Mouse (Mus musculus): ENCODE measurements at regions not wholly inside any gene's neighbourhood (a gene's known extent, or its start where the extent isn't known, plus 50 kb on each side); places are given as distances from the start of the nearest gene placed in this dataset.
"Not testable (repeated sequence)": the region's sequence is repeated elsewhere in the genome, so short reads cannot be mapped to it uniquely, and the experiment has no call there.

DNA sequence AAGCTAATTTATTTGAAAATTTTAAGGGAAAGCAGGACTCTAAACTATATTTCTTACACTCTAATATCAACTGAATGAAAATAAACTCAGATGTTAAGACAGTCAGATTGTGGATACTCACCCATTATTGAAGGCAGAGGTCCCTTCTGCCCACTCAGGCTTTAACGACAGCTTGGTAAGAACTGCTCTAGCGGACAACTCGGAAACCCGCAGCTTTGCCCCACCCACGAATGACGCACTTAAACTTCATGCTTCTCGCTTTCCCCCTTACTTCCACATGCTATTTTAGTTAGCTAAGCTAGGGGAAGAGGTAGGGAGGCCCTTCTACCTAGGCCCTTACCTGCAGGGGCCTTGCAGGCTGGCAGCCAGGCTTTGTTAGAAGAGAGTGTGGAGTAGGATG lies 50.8 kb upstream of the Elmo1 start:
- no peak overlapping the region for H3K27ac ChIP-seq (ENCODE audit: insufficient read depth, low read depth, low read length)
- H3K4me3 ChIP-seq (ENCODE audit: insufficient read depth, low read length) = no peak overlapping the region
- TF ChIP-seq POLR2A (IDR thresholded peaks at IDR 0.05; ENCODE audit: borderline replicate concordance, low read depth, low read length) = no peak
- TF ChIP-seq CTCF (IDR thresholded peaks at IDR 0.05; ENCODE audit: low read depth, low read length) = no peak
- peaks cover 6% of the 10 kb centered on the region for H3K4me1 ChIP-seq (ENCODE audit: control insufficient read depth, insufficient read depth, low read length)

DNA sequence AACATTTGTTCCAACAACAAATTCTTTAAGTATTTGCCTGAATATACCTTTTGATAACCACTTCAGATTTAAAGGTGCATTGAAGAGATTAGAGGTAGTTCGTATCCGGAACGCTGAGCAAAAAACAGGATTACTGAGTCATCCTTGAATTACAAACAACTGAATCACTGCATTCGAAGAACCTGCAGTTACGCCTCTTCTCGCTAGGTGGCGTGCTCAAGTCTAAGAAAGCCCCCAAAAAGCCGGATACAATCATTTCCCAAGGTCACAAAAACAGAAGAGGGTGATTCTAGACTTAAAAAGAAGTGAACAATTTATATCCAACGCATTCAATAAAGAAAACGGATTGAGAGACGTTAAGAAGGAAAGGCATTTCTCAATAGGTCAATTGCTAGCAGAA lies 51.9 kb upstream of the Elmo1 start:
- Histone ChIP-seq H3K4me1 (ENCODE audit: control insufficient read depth, insufficient read depth, low read length) (peaks cover 5% of the 10 kb centered on the region), H3K4me3 (ENCODE audit: insufficient read depth, low read length) (no peak overlapping the region)
- TF ChIP-seq POLR2A (IDR thresholded peaks at IDR 0.05; ENCODE audit: borderline replicate concordance, low read depth, low read length) (no peak), CTCF (IDR thresholded peaks at IDR 0.05; ENCODE audit: low read depth, low read length) (no peak)

DNA sequence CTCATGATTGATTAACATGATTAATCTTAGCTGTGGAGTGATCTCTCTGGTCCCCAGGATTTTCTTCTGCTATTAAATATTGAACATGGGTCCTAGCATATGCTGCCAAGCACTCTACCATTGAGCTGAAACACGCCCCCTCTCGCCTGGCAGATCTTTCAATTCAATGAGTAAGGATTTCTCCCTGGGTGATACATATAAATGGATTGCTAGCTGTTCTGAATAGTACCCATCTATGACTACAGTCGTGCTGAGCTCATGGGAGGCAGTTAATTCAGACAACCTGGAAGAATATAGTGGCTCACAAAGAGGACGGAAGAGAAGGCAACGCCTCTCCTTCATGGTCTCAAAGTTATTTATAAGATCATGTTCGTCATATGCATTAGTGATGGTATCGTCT lies 53.0 kb upstream of the Elmo1 start:
- TF ChIP-seq CTCF (IDR thresholded peaks at IDR 0.05; ENCODE audit: low read depth, low read length) (no peak), POLR2A (IDR thresholded peaks at IDR 0.05; ENCODE audit: borderline replicate concordance, low read depth, low read length) (no peak)
- no peak overlapping the region for H3K27ac ChIP-seq (ENCODE audit: insufficient read depth, low read depth, low read length)
- no peak overlapping the region for H3K4me3 ChIP-seq (ENCODE audit: insufficient read depth, low read length)
- peaks cover 3% of the 10 kb centered on the region for H3K4me1 ChIP-seq (ENCODE audit: control insufficient read depth, insufficient read depth, low read length)

More for the DNA sequence above, 51.9 kb upstream of the Elmo1 start:
- no peak overlapping the region for H3K27ac ChIP-seq (ENCODE audit: insufficient read depth, low read depth, low read length)

DNA sequence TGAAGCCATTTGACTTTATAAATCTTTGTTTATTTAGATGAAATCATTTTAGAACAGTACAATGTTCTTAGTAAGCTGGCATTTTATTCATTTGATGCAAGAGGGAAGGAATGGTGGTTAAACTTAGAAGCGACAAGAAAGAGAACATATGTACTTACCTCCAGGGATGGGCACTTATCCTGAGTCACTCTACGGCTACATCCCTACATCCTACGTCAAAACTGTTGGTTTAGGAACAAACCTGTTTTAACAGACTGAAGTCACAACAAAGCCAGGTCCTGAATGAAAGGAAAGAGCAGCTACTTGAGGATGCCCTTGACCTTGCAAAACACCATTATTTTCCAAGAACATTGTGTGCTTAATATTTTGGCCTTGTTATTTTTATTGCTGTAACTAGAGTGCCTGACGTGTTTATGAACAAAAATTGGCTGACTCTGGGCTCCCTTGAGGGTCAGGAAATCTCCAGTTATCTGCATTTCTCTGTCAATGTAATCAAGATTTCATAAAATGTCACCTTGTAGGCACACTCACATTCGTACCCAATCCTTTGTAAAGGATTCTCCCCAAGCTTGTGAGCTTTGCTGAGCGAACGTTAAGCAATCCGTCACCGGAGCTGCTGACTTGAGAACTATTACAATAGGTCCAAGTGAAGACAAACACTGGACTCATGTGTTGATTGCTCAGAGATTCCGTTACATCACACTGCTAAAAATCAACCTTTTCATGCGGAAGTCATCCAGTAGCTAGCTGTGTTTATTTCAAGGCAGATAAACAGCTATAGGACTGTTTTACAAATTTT lies 56.3 kb upstream of the Elmo1 start:
- H3K4me1 ChIP-seq (ENCODE audit: control insufficient read depth, insufficient read depth, low read length) = peaks cover 3% of the 10 kb centered on the region
- no peak overlapping the region for H3K27ac ChIP-seq (ENCODE audit: insufficient read depth, low read depth, low read length)
- no peak overlapping the region for H3K4me3 ChIP-seq (ENCODE audit: insufficient read depth, low read length)
- TF ChIP-seq POLR2A (IDR thresholded peaks at IDR 0.05; ENCODE audit: borderline replicate concordance, low read depth, low read length) (no peak), CTCF (IDR thresholded peaks at IDR 0.05; ENCODE audit: low read depth, low read length) (no peak)

DNA sequence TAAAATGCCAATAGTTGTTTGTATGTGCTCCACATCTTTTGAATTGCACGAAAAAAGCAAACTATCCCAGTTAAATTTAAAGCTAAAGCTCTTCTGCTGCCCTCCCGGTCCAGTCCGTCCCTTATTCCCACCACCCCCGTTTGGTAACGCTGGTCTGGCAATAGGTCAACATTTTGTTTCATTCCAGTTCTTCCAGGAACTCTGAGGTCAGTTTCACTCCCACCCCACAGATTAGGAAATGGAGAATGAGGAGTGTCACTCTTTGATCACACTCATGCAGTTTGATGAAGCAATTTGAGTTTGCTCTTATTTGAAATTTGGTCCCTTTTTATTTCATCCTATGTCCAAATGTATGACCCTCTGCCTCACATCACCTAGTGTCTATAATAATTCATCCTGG lies 58.7 kb upstream of the Elmo1 start:
- TF ChIP-seq POLR2A (IDR thresholded peaks at IDR 0.05; ENCODE audit: borderline replicate concordance, low read depth, low read length) (no peak), CTCF (IDR thresholded peaks at IDR 0.05; ENCODE audit: low read depth, low read length) (no peak)
- no peak overlapping the region for H3K27ac ChIP-seq (ENCODE audit: insufficient read depth, low read depth, low read length)
- H3K4me1 ChIP-seq (ENCODE audit: control insufficient read depth, insufficient read depth, low read length) = no peaks in the 10 kb centered on the region
- H3K4me3 ChIP-seq (ENCODE audit: insufficient read depth, low read length) = no peak overlapping the region

DNA sequence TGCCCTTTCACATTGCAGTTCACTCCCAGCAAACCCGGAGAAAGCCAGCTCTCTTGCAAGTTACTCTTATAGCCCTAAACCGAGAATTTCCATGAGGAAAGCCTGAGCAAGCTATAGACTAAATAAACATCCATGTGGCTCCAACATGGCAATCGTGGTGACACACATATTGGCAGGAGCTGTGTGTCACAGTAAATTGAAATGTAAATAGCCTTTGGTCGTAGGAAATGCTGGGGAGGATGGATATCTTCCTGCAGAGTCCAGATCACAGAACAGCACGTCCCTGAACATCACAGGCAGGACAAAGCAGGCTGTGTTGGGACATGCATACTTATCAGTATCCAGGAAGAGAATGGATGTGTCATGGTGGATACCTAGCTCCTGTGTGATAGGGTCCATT lies 59.3 kb upstream of the Elmo1 start:
- TF ChIP-seq POLR2A (IDR thresholded peaks at IDR 0.05; ENCODE audit: borderline replicate concordance, low read depth, low read length) (no peak), CTCF (IDR thresholded peaks at IDR 0.05; ENCODE audit: low read depth, low read length) (no peak)
- H3K4me3 ChIP-seq (ENCODE audit: insufficient read depth, low read length) = no peak overlapping the region
- no peaks in the 10 kb centered on the region for H3K4me1 ChIP-seq (ENCODE audit: control insufficient read depth, insufficient read depth, low read length)
- no peak overlapping the region for H3K27ac ChIP-seq (ENCODE audit: insufficient read depth, low read depth, low read length)

DNA sequence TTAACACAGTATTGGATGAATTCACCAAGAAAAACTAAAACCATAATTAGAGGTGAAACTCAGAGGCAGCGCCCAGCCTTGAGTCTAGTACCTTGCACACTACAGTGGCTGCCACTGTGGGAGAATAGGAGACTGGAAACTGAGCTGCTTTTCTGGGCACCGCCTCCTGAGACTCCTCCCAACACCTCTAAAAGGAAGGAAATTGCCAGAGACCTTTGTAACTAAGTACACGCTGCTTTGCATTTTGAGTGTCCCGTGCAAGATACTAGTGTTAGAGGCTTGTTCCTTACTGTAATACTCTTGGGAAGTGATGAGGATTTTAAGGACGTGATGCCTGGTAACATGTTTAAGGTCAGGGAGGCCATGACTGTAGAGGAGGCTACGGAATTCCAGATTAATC lies 63.8 kb upstream of the Elmo1 start:
- no peak overlapping the region for H3K4me3 ChIP-seq (ENCODE audit: insufficient read depth, low read length)
- no peak overlapping the region for H3K27ac ChIP-seq (ENCODE audit: insufficient read depth, low read depth, low read length)
- TF ChIP-seq POLR2A (IDR thresholded peaks at IDR 0.05; ENCODE audit: borderline replicate concordance, low read depth, low read length) (no peak), CTCF (IDR thresholded peaks at IDR 0.05; ENCODE audit: low read depth, low read length) (no peak)
- no peaks in the 10 kb centered on the region for H3K4me1 ChIP-seq (ENCODE audit: control insufficient read depth, insufficient read depth, low read length)

DNA sequence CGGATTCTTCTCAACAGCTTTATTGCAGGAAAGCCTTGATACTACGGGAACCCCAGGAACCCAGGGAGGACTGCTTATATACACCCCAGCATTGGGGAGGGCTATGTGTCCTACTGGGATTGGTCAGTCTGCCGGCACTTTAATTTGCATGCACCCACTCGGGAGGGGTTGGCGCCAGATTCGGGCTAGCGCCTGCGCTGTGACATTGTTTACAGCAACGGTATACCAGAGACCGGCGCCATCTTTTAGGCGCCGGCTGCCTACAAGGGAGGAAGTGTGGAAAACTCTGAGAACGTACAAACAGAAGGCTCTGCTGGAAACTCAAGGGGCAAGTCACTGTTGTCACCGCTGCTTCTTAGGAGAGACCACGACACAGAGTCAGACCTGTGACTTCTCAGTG lies 73.9 kb upstream of the Elmo1 start:
- H3K27ac ChIP-seq (ENCODE audit: insufficient read depth, low read depth, low read length); H3K4me3 ChIP-seq (ENCODE audit: insufficient read depth, low read length); H3K4me1 ChIP-seq (ENCODE audit: control insufficient read depth, insufficient read depth, low read length): not testable (repeated sequence)

DNA sequence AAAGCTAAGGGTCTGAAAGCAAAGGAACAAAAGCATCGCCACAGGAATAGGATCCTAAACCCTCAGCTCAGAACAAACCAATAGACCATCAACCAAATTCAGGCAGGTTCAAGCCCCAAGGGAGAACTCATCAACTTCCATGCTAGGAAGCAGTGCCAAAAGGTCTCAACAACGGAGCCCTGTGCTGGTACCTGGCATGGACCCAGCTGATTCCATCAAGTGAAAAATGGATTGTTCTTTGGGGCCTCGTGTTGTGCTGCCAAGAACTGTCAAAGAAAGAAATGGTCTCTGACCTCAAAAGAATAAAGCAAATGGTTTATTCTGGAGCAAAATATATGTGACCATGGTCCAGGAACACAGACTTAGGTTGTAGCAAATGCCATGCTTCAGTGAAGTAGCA lies 77.8 kb upstream of the Elmo1 start:
- Histone ChIP-seq H3K4me1 (ENCODE audit: control insufficient read depth, insufficient read depth, low read length) (no peaks in the 10 kb centered on the region), H3K4me3 (ENCODE audit: insufficient read depth, low read length) (no peak overlapping the region)
- no peak for TF ChIP-seq CTCF (IDR thresholded peaks at IDR 0.05; ENCODE audit: low read depth, low read length)
- TF ChIP-seq POLR2A (IDR thresholded peaks at IDR 0.05; ENCODE audit: borderline replicate concordance, low read depth, low read length) = no peak

DNA sequence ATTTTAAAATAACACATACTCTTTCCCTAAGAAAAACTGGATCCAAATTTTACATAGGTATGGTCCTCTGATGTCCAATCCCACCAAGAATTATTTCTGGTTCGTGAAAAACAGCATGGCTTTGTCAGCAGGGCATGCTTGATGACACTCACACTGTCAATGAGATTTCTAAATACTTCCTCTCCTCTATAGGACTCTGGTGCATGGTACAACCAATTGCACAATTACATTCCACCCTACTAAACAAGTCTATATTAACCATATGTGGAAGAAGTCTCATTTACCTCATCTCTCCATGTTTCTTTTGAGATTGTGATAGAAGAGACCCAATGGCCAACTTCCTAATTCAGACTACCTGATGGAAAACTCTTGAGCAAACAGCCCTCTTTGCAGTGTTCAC lies 81.2 kb upstream of the Elmo1 start:
- TF ChIP-seq POLR2A (IDR thresholded peaks at IDR 0.05; ENCODE audit: borderline replicate concordance, low read depth, low read length) = no peak
- TF ChIP-seq CTCF (IDR thresholded peaks at IDR 0.05; ENCODE audit: low read depth, low read length) = no peak
- Histone ChIP-seq H3K27ac (ENCODE audit: insufficient read depth, low read depth, low read length) (no peak overlapping the region), H3K4me3 (ENCODE audit: insufficient read depth, low read length) (no peak overlapping the region), H3K4me1 (ENCODE audit: control insufficient read depth, insufficient read depth, low read length) (no peaks in the 10 kb centered on the region)

More for the DNA sequence above, 77.8 kb upstream of the Elmo1 start:
- no peak overlapping the region for H3K27ac ChIP-seq (ENCODE audit: insufficient read depth, low read depth, low read length)

DNA sequence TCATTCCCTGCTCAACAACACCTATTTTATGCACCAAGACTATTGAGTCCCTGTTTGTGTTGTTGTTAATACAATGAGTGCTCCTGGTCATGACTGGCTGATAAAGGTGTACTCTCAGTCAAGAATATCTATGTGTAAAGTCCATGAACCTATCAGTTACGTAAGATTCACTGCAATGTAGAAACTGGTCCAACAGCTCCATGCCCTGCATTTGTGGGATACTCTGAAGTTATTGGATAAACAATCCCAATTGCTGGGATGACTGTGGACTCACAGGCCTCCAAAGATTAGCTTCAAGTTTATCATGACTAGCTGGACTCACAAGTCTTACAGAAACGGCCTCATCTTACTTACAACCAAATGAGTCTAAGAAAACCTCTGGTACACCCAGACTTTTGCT lies 82.8 kb upstream of the Elmo1 start:
- no peaks in the 10 kb centered on the region for H3K4me1 ChIP-seq (ENCODE audit: control insufficient read depth, insufficient read depth, low read length)
- no peak overlapping the region for H3K27ac ChIP-seq (ENCODE audit: insufficient read depth, low read depth, low read length)
- TF ChIP-seq POLR2A (IDR thresholded peaks at IDR 0.05; ENCODE audit: borderline replicate concordance, low read depth, low read length) (no peak), CTCF (IDR thresholded peaks at IDR 0.05; ENCODE audit: low read depth, low read length) (no peak)
- H3K4me3 ChIP-seq (ENCODE audit: insufficient read depth, low read length) = no peak overlapping the region
